Mouse (Mus musculus) heart, embryonic 14.5 days (tissue): ENCODE measurements around the gene Ip6k1. TPM values are rescaled to one million over a fixed set of nuclear protein-coding genes. Genes with fewer than 3 reads are reported as not detected.

Source experiments
- ATAC-seq: fragments of 200-750 bp; cut with Nextera tagmentation; 2 replicates; pipeline ENCODE4 v1.8.0; 2017; ENCODE audit warnings: low read depth, moderate TSS enrichment; ENCODE audit not compliant: insufficient number of reproducible peaks, insufficient read depth, low FRiP score
- H3K27ac ChIP-seq, 2 experiments: fragments of 200-500 bp in 1 of 2; fragments of 300-500 bp in 1 of 2; sonication (generic) in 1 of 2; replicated peaks in 1 of 2; 2 replicates each; pipeline ENCODE4 v1.5.1; 2012 to 2014; ENCODE audit warnings: low read depth in 2 of 2, low read length in 2 of 2, control low read depth in 1 of 2, mild to moderate bottlenecking in 1 of 2, mixed read lengths in 1 of 2; ENCODE audit not compliant: control insufficient read depth in 1 of 2, insufficient read depth in 1 of 2
- H3K27me3 ChIP-seq: fragments of 300-500 bp; sonication (generic); 2 replicates; pipeline ENCODE4 v1.6.1; 2014; ENCODE audit warnings: mild to moderate bottlenecking, low read length, control low read depth; ENCODE audit not compliant: control insufficient read depth, insufficient read depth
- H3K36me3 ChIP-seq: fragments of 300-500 bp; sonication (generic); 2 replicates; pipeline ENCODE4 v1.6.1; 2014; ENCODE audit warnings: mild to moderate bottlenecking, control low read depth, low read length, mixed read lengths; ENCODE audit not compliant: control insufficient read depth, insufficient read depth
- H3K4me1 ChIP-seq, 2 experiments: fragments of 200-500 bp in 1 of 2; fragments of 300-500 bp in 1 of 2; sonication (generic) in 1 of 2; 2 replicates each; pipeline ENCODE4 v1.6.1; 2012 to 2014; ENCODE audit warnings: low read length in 2 of 2, control low read depth in 1 of 2, mixed read lengths in 1 of 2; ENCODE audit not compliant: control insufficient read depth in 2 of 2, insufficient read depth in 2 of 2
- H3K4me2 ChIP-seq: fragments of 300-500 bp; sonication (generic); 2 replicates; pipeline ENCODE4 v1.6.1; 2014; ENCODE audit warnings: mild to moderate bottlenecking, low read length
- H3K4me3 ChIP-seq, 2 experiments: fragments of 200-500 bp in 1 of 2; fragments of 300-500 bp in 1 of 2; sonication (generic) in 1 of 2; 2 replicates each; pipeline ENCODE4 v1.5.1; 2012 to 2014; ENCODE audit warnings: low read length in 2 of 2, mild to moderate bottlenecking in 2 of 2, control low read depth in 1 of 2, low read depth in 1 of 2, moderate library complexity in 1 of 2; ENCODE audit not compliant: control insufficient read depth in 1 of 2, insufficient read depth in 1 of 2
- H3K9ac ChIP-seq: fragments of 300-500 bp; sonication (generic); 2 replicates; pipeline ENCODE4 v1.6.1; 2014; ENCODE audit warnings: mild to moderate bottlenecking, low read length
- H3K9me3 ChIP-seq: fragments of 300-500 bp; sonication (generic); 2 replicates; pipeline ENCODE4 v1.6.1; 2016; ENCODE audit warnings: low read length, control low read depth; ENCODE audit not compliant: control insufficient read depth
- WGBS: fragments of 180-500 bp; shearing (Covaris S2); extraction: QIAGEN DNeasy Blood & Tissue Kit; methylation state at CpG from one replicate; pipeline ENCODE4 v1.1.7; 2014; 5-methylcytosine and 5-hydroxymethylcytosine counted together
- polyA plus RNA-seq: library from polyadenylated mRNA; unstranded; fragments of >200 nt; fragmentation: Nextera tagmentation; extraction: Ambion mirVana; gene quantifications from 2 replicates; pipeline ENCODE4 v1.2.1, GENCODE M21; 2014

Ip6k1 gene
- polyA plus RNA-seq, 1 experiment from 2014 or later: 21.9 TPM

DNA sequence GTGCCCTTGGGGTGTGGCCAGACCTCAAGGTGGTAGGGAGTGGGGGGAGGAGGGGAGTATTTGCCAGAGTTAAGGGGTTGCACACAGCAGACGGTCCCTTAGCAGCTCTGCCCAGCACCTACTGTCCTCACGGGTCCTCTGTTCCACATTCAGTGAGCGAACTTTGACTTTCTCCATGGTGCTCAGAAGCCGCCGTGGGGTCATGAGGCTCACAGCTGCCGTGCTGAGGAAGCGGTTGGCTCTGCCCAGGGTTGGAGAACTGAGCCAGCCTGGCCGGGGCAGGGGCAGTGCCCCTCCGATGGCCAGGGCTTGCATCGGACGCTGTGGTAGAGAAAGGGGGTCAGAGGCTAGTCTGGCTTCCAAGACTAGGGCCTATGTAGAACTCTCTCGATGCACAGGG, 61.1 kb downstream of the Ip6k1 start:
- Histone ChIP-seq H3K4me2 (no peak overlapping the region), H3K27me3 (no peaks in the 10 kb centered on the region), H3K4me1 (peaks cover 0 to 8% of the 10 kb centered on the region in 2 experiments; a peak in 3 of 4 replicates), H3K9me3 (no peaks in the 10 kb centered on the region), H3K36me3 (peaks cover 78% of the 10 kb centered on the region), H3K9ac (no peak overlapping the region), H3K4me3 (no peak overlapping the region), H3K27ac (no peak overlapping the region)
- no peak for ATAC-seq
- WGBS: 87% methylated on average over 12 of the region's 12 CpGs

GRCm38 (mm10) chr9:108065491-108066011, 63.2 kb downstream of the Ip6k1 start:
- H3K9me3 ChIP-seq: no peaks in the 10 kb centered on the region
- WGBS: 21% methylated on average over 5 of the region's 5 CpGs
- no peak overlapping the region for H3K4me3 ChIP-seq
- ATAC-seq: no peak
- no peak overlapping the region for H3K9ac ChIP-seq
- H3K4me1 ChIP-seq: peaks cover 0 to 4% of the 10 kb centered on the region in 2 experiments; a peak in 1 of 4 replicates
- no peak overlapping the region for H3K27ac ChIP-seq
- no peaks in the 10 kb centered on the region for H3K27me3 ChIP-seq
- H3K36me3 ChIP-seq: peaks cover 74% of the 10 kb centered on the region
- no peak overlapping the region for H3K4me2 ChIP-seq

DNA sequence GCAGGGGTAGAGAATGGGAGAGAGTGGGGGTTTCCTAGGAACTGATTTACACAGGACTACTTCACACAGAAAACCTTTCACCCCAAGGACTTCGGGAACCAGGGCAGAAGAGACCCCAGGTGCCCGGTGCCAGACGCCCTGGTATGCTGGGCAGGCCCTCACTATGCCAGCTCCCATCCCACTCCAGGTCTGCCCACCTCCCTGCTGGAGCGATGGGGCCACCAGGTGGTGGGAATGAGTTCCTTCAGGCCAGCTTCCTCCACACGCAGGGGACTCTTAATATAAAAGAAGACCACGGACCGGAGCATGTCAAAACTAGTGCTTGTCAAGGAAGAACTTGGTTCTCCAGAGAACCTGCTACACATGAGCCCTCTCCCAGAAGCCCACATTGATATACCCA, 64.9 kb downstream of the Ip6k1 start:
- ATAC-seq: no peak
- WGBS: 76% methylated on average over 7 of the region's 7 CpGs

DNA sequence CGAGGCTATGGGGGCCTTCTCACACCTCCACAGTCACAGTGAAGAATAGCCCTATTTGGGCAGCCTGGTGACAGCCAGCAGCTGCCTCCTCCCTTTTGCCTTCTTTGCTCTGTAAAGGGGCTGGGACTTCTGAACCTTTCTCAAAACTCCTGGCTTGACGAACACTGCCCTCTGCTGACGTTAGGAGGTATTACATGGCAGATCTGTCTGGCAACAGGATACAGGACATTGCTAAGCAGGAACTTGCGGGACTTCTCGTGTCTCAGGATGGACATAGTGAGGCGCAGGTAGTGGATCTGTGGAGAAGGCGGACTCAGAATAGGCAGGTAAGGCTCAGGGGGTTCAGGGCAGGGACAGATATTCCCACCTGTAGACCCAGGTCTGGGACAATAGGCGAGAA, 65.6 kb downstream of the Ip6k1 start:
- H3K27me3 ChIP-seq: no peaks in the 10 kb centered on the region
- H3K9me3 ChIP-seq: no peaks in the 10 kb centered on the region
- peaks cover 11 to 16% of the 10 kb centered on the region in 2 experiments for H3K4me1 ChIP-seq
- H3K4me2 ChIP-seq: no peak overlapping the region
- H3K4me3 ChIP-seq: no peak overlapping the region
- no peak for ATAC-seq
- H3K36me3 ChIP-seq: peaks cover 60% of the 10 kb centered on the region
- H3K9ac ChIP-seq: no peak overlapping the region; the same call in 1 of the 2 replicates
- H3K27ac ChIP-seq: no peak overlapping the region
- WGBS: 21% methylated on average over 8 of the region's 8 CpGs

More for the DNA sequence above, 64.9 kb downstream of the Ip6k1 start:
- Histone ChIP-seq H3K36me3 (peaks cover 67% of the 10 kb centered on the region), H3K4me1 (peaks cover 7 to 10% of the 10 kb centered on the region in 2 experiments), H3K27ac (no peak overlapping the region), H3K27me3 (no peaks in the 10 kb centered on the region), H3K4me3 (no peak overlapping the region), H3K4me2 (no peak overlapping the region), H3K9me3 (no peaks in the 10 kb centered on the region), H3K9ac (no peak overlapping the region)

DNA sequence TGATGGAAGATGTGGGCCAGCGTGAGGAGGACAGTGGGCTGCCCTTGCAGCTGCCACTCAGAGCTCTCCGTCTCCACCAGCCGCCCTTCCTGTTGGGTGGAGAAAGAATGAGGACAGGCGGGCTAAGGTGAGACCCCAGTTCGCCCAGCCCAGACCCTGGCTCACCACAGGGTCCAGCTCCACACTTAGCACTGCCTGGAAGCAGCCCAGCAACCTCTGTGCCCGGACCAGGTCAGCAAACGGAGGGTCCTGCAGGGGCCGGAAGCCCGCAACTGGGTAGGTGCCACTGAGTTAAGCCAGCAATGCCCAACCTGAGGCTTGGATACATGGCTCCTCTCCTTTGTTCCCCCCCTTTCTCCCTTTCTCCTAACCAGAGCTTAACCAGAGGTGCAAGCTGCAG, 66.7 kb downstream of the Ip6k1 start:
- H3K4me3 ChIP-seq: no peak overlapping the region
- H3K4me2 ChIP-seq: no peak overlapping the region
- H3K4me1 ChIP-seq: peaks cover 15 to 27% of the 10 kb centered on the region in 2 experiments
- H3K27me3 ChIP-seq: no peaks in the 10 kb centered on the region
- H3K9ac ChIP-seq: no peak overlapping the region
- H3K27ac ChIP-seq: no peak overlapping the region
- no peak for ATAC-seq
- no peaks in the 10 kb centered on the region for H3K9me3 ChIP-seq
- 83% methylated on average over 9 of the region's 9 CpGs for WGBS
- peaks cover 49% of the 10 kb centered on the region for H3K36me3 ChIP-seq

DNA sequence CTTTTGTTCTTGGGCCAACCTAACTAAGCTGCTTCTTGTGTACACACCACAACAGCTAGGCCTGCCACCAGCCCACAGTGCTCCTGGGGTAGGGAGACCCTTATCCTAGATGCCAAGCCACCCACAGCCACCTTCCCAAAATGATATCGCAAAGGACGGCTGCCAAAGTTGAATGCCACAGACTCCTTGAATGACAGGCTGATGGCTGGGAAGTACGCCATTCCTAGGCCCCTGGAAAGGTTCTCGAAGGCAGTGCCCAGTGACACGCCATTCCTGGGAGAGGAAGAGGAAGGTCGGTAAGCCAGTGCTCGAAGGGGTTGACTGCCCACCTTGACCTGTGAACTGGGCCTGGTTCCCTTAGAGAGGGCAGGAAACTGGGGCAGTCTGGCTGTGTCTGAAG, 67.2 kb downstream of the Ip6k1 start:
- ATAC-seq: no peak
- H3K9me3 ChIP-seq: no peaks in the 10 kb centered on the region
- peaks cover 44% of the 10 kb centered on the region for H3K36me3 ChIP-seq
- no peak overlapping the region for H3K4me3 ChIP-seq
- no peak overlapping the region for H3K27ac ChIP-seq
- no peak overlapping the region for H3K9ac ChIP-seq
- no peaks in the 10 kb centered on the region for H3K27me3 ChIP-seq
- WGBS: 81% methylated on average over 7 of the region's 7 CpGs
- H3K4me1 ChIP-seq: peaks cover 15 to 28% of the 10 kb centered on the region in 2 experiments
- no peak overlapping the region for H3K4me2 ChIP-seq

GRCm38 (mm10) chr9:108071801-108072200, 69.5 kb downstream of the Ip6k1 start:
- H3K4me2 ChIP-seq: peak overlapping the region; percentile 21; the same call in 1 of the 2 replicates
- 0 out of 2 replicates have a peak overlapping the region, but pooled peaks have one; percentile 38 for H3K9ac ChIP-seq

GRCm38 (mm10) chr9:108072481-108072924, 70.2 kb downstream of the Ip6k1 start:
- WGBS: 28% methylated on average over 9 of the region's 9 CpGs
- Histone ChIP-seq H3K9me3 (no peaks in the 10 kb centered on the region), H3K36me3 (peaks cover 34% of the 10 kb centered on the region), H3K4me2 (peak overlapping the region; percentile 21; the same call in 1 of the 2 replicates), H3K27me3 (no peaks in the 10 kb centered on the region), H3K27ac (peak overlapping the region; percentile 80 to 91), H3K4me3 (no peak overlapping the region), H3K4me1 (peaks cover 15 to 27% of the 10 kb centered on the region in 2 experiments), H3K9ac (peak overlapping the region; percentile 38; the same call in 1 of the 2 replicates)
- ATAC-seq: peak; percentile 33; the same call in 1 of the 2 replicates

More at GRCm38 (mm10) chr9:108071801-108072200, 69.5 kb downstream of the Ip6k1 start:
- no peak for ATAC-seq
- Histone ChIP-seq H3K4me3 (no peak overlapping the region), H3K9me3 (no peaks in the 10 kb centered on the region), H3K4me1 (peaks cover 15 to 28% of the 10 kb centered on the region in 2 experiments), H3K27ac (peak overlapping the region; percentile 80 to 91), H3K36me3 (peaks cover 31% of the 10 kb centered on the region), H3K27me3 (no peaks in the 10 kb centered on the region)
- WGBS: 28% methylated on average over 4 of the region's 4 CpGs
